Mouse (Mus musculus): ENCODE results near the gene Gm45837. TPM values are rescaled to one million over a fixed set of nuclear protein-coding genes. Genes with fewer than 3 reads are reported as not detected.

Gm45837 gene
- polyA plus RNA-seq, 1 experiment from 2014 or later: 10.3 TPM

- Histone ChIP-seq H3K27ac (no peak overlapping the region), H3K36me3 (no peaks in the 10 kb centered on the region), H3K9ac (no peak overlapping the region), H3K4me1 (peaks cover 6% of the 10 kb centered on the region; the same call in 1 of the 2 replicates), H3K9me3 (no peaks in the 10 kb centered on the region), H3K4me3 (no peak overlapping the region), H3K4me2 (no peak overlapping the region), H3K27me3 (no peaks in the 10 kb centered on the region)
- ATAC-seq (ENCODE audit: borderline replicate concordance, extremely low read depth, low FRiP score, low TSS enrichment): no peak
- WGBS: 68% methylated on average over 5 of the region's 5 CpGs
Observed at GRCm38 (mm10) chr7:101487102-101487501, 76.4 kb downstream of the Gm45837 start.

DNA sequence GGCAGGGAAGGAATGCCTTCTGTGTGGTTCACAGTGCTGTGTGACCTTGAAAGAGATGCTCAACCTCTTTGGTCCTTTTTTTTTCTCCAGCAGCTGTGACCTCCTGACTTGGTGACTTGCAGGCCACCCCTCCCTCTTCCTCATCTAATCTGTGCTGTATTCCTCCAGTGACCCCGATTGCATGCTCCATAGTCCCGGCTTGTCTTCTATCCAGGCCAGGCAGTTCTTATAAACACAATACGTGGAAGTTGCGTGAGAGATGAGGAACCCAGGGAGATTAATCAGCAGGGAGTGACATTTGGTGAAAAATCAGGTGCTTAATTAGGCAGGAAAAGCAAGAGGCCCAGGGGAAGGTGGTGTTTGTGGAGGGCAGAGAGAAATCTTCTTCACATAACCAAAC is 80.3 kb downstream of the Gm45837 start:
- H3K9ac ChIP-seq: no peak overlapping the region
- ATAC-seq (ENCODE audit: borderline replicate concordance, extremely low read depth, low FRiP score, low TSS enrichment): no peak
- no peaks in the 10 kb centered on the region for H3K36me3 ChIP-seq
- WGBS: 23% methylated on average over 4 of the region's 4 CpGs
- H3K27me3 ChIP-seq: no peaks in the 10 kb centered on the region
- H3K4me3 ChIP-seq: no peak overlapping the region
- H3K9me3 ChIP-seq: no peaks in the 10 kb centered on the region
- H3K4me1 ChIP-seq: no peaks in the 10 kb centered on the region
- H3K4me2 ChIP-seq: no peak overlapping the region
- H3K27ac ChIP-seq: no peak overlapping the region

DNA sequence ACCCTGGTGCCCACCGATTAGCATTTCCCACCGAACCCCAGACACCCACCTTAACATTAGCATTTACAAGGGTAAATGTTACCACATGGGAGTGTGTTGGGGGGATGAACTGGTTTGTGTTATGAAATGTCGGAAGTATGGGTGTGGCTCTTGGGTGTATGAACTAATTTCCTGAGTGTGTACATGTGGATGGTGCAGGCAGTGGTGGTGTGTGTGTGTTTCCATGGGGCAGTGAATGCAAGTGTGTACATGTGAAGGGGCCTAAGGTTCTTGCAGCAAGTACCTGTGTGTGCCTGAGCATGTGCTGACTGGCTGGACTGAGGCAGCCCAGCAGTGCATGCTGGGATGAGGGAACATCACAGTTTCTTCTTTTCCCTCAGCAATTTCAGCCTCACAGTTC is 87.7 kb downstream of the Gm45837 start:
- H3K27ac ChIP-seq: no peak overlapping the region
- H3K4me2 ChIP-seq: no peak overlapping the region
- no peaks in the 10 kb centered on the region for H3K36me3 ChIP-seq
- H3K9me3 ChIP-seq: no peaks in the 10 kb centered on the region
- H3K4me3 ChIP-seq: no peak overlapping the region
- ATAC-seq (ENCODE audit: borderline replicate concordance, extremely low read depth, low FRiP score, low TSS enrichment): no peak
- no peaks in the 10 kb centered on the region for H3K4me1 ChIP-seq
- H3K27me3 ChIP-seq: peaks cover 11% of the 10 kb centered on the region
- no peak overlapping the region for H3K9ac ChIP-seq
- 73% methylated on average over 3 of the region's 3 CpGs for WGBS

GRCm38 (mm10) chr7:101499251-101499650 is 88.6 kb downstream of the Gm45837 start:
- Histone ChIP-seq H3K36me3 (no peaks in the 10 kb centered on the region), H3K9ac (no peak overlapping the region), H3K4me2 (no peak overlapping the region), H3K27ac (no peak overlapping the region), H3K4me1 (0 out of 2 replicates have a peak, but pooled peaks cover 6% of the 10 kb centered on the region), H3K9me3 (no peaks in the 10 kb centered on the region), H3K4me3 (no peak overlapping the region), H3K27me3 (peaks cover 19% of the 10 kb centered on the region)
- 35% methylated on average over 10 of the region's 10 CpGs for WGBS
- no peak for ATAC-seq (ENCODE audit: borderline replicate concordance, extremely low read depth, low FRiP score, low TSS enrichment)

- Histone ChIP-seq H3K4me1 (peaks cover 10% of the 10 kb centered on the region; the same call in 1 of the 2 replicates), H3K4me2 (no peak overlapping the region), H3K27me3 (peaks cover 24% of the 10 kb centered on the region), H3K9ac (no peak overlapping the region), H3K4me3 (no peak overlapping the region), H3K27ac (no peak overlapping the region), H3K36me3 (no peaks in the 10 kb centered on the region), H3K9me3 (no peaks in the 10 kb centered on the region)
- 70% methylated on average over 9 of the region's 9 CpGs for WGBS
- no peak for ATAC-seq (ENCODE audit: borderline replicate concordance, extremely low read depth, low FRiP score, low TSS enrichment)
Observed at GRCm38 (mm10) chr7:101499701-101500100, 89.0 kb downstream of the Gm45837 start.

- Histone ChIP-seq H3K27me3 (peaks cover 27% of the 10 kb centered on the region), H3K27ac (no peak overlapping the region), H3K4me1 (peaks cover 12% of the 10 kb centered on the region; the same call in 1 of the 2 replicates), H3K4me3 (no peak overlapping the region), H3K36me3 (no peaks in the 10 kb centered on the region), H3K9me3 (no peaks in the 10 kb centered on the region), H3K4me2 (no peak overlapping the region), H3K9ac (no peak overlapping the region)
- WGBS: 81% methylated on average over 6 of the region's 6 CpGs
- ATAC-seq (ENCODE audit: borderline replicate concordance, extremely low read depth, low FRiP score, low TSS enrichment): no peak
Observed at GRCm38 (mm10) chr7:101501236-101501635, 90.5 kb downstream of the Gm45837 start.

DNA sequence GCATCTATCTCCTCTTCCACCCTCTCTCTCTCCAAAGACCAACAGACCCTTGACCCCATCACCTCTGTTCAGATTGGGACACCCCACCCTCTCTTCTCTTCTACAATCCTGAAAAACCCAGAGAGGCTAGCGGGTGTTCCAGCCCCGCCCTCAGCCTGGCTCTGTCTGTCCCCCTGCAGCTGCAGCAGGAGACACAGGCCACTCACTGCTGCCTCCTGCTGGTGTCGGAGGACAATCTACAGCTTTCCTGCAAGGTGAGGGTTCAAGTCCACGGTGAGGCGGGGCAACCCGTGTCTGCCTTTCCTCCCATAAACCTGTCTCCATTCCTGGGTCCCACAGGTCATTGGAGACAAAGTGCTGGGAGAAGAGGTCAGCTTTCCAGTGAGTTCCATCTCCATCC is 91.0 kb downstream of the Gm45837 start:
- WGBS: 63% methylated on average over 6 of the region's 6 CpGs
- Histone ChIP-seq H3K9me3 (no peaks in the 10 kb centered on the region), H3K27me3 (peaks cover 27% of the 10 kb centered on the region), H3K9ac (no peak overlapping the region), H3K4me1 (peaks cover 12% of the 10 kb centered on the region; the same call in 1 of the 2 replicates), H3K27ac (no peak overlapping the region), H3K4me3 (no peak overlapping the region), H3K36me3 (no peaks in the 10 kb centered on the region), H3K4me2 (no peak overlapping the region)
- no peak for ATAC-seq (ENCODE audit: borderline replicate concordance, extremely low read depth, low FRiP score, low TSS enrichment)

GRCm38 (mm10) chr7:101503351-101503750 is 92.7 kb downstream of the Gm45837 start:
- ATAC-seq (ENCODE audit: borderline replicate concordance, extremely low read depth, low FRiP score, low TSS enrichment): no peak
- WGBS: 12% methylated on average over 8 of the region's 8 CpGs
- Histone ChIP-seq H3K27me3 (peaks cover 20% of the 10 kb centered on the region), H3K9me3 (no peaks in the 10 kb centered on the region), H3K9ac (no peak overlapping the region), H3K36me3 (no peaks in the 10 kb centered on the region), H3K4me2 (no peak overlapping the region), H3K4me1 (peaks cover 12% of the 10 kb centered on the region; the same call in 1 of the 2 replicates), H3K27ac (no peak overlapping the region), H3K4me3 (no peak overlapping the region)

DNA sequence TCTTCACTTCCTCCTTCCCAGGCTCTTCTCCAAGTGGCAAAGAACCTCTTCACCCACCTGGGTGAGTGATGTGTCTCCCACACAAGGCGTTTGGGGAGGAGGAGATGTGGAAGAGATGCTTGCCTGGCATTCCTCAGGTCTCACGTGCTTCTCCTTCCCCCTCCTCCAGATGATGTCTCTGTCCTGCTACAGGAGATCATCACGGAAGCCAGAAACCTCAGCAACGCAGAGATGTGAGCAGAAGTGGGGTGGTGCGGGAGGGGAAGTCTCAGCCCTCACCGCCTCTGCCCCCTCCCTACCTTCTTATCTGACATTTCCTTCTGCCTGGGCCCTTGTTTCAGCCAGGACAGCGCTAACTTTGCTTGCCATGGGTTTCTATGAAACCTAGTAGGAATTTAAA is 93.1 kb downstream of the Gm45837 start:
- H3K9ac ChIP-seq: no peak overlapping the region
- no peak overlapping the region for H3K27ac ChIP-seq
- no peak overlapping the region for H3K4me2 ChIP-seq
- no peak for ATAC-seq (ENCODE audit: borderline replicate concordance, extremely low read depth, low FRiP score, low TSS enrichment)
- peaks cover 20% of the 10 kb centered on the region for H3K27me3 ChIP-seq
- WGBS: 31% methylated on average over 7 of the region's 7 CpGs
- H3K9me3 ChIP-seq: no peaks in the 10 kb centered on the region
- H3K36me3 ChIP-seq: no peaks in the 10 kb centered on the region
- H3K4me3 ChIP-seq: no peak overlapping the region
- peaks cover 12% of the 10 kb centered on the region; the same call in 1 of the 2 replicates for H3K4me1 ChIP-seq

- Histone ChIP-seq H3K27me3 (peaks cover 20% of the 10 kb centered on the region), H3K27ac (no peak overlapping the region), H3K4me1 (peaks cover 12% of the 10 kb centered on the region; the same call in 1 of the 2 replicates), H3K4me2 (peak overlapping the region; percentile 53), H3K9me3 (no peaks in the 10 kb centered on the region), H3K36me3 (no peaks in the 10 kb centered on the region), H3K9ac (no peak overlapping the region), H3K4me3 (peak overlapping the region; percentile 22)
- no peak for ATAC-seq (ENCODE audit: borderline replicate concordance, extremely low read depth, low FRiP score, low TSS enrichment)
- 11% methylated on average over 24 of the region's 24 CpGs for WGBS
Observed at GRCm38 (mm10) chr7:101504507-101504906, 93.8 kb downstream of the Gm45837 start.

GRCm38 (mm10) chr7:101509212-101509611 is 98.5 kb downstream of the Gm45837 start:
- H3K36me3 ChIP-seq: no peaks in the 10 kb centered on the region
- H3K4me2 ChIP-seq: no peak overlapping the region
- no peak overlapping the region for H3K4me3 ChIP-seq
- H3K9me3 ChIP-seq: no peaks in the 10 kb centered on the region
- H3K9ac ChIP-seq: no peak overlapping the region
- peaks cover 8% of the 10 kb centered on the region; the same call in 1 of the 2 replicates for H3K27me3 ChIP-seq
- no peak overlapping the region for H3K27ac ChIP-seq
- 44% methylated on average over 2 of the region's 2 CpGs for WGBS
- no peak for ATAC-seq (ENCODE audit: borderline replicate concordance, extremely low read depth, low FRiP score, low TSS enrichment)
- H3K4me1 ChIP-seq: peaks cover 7% of the 10 kb centered on the region; the same call in 1 of the 2 replicates

DNA sequence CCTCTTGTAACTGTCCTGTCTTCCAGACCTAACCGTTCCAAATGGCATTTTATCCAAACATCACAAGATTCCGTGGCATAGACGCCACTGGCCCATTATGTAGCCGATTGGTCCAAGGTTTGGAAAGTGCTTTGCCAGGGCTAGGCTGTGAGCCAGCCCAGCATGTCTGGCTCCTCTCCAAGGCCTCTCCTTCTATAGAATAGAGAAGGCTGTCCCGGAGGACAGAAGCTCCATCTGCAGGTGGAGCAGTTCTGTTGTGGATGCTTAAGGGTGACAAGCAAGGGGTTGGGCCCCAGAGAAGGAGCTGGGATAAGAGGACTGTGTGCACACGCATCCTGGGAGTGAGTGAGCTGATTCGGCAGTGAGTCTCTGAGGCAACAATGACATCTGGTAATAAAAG is 103.0 kb downstream of the Gm45837 start:
- no peak for ATAC-seq (ENCODE audit: borderline replicate concordance, extremely low read depth, low FRiP score, low TSS enrichment)
- no peak overlapping the region for H3K4me2 ChIP-seq
- H3K36me3 ChIP-seq: no peaks in the 10 kb centered on the region
- no peaks in the 10 kb centered on the region for H3K27me3 ChIP-seq
- WGBS: 58% methylated on average over 7 of the region's 7 CpGs
- no peak overlapping the region for H3K27ac ChIP-seq
- no peak overlapping the region for H3K4me3 ChIP-seq
- no peaks in the 10 kb centered on the region for H3K4me1 ChIP-seq
- no peak overlapping the region for H3K9ac ChIP-seq
- H3K9me3 ChIP-seq: no peaks in the 10 kb centered on the region

DNA sequence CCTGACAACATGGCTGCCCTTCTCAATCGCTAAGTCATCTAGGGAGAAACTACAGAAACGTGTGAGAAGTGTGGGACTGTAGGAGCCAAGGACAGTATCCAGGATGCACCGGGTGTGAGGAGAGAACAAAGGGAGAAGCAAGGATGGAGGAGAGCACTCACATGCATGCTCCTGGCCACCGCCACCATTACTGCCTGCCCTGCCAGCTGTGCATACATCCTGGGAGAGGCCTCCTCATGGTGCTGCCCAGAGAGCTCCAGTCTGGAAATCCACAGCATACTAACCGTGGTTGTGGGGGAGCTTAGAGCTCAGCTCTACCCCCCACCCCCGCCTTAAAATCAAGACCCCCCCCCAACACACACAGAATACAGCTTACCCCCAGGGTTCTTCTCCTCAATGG is 104.1 kb downstream of the Gm45837 start:
- Histone ChIP-seq H3K36me3 (no peaks in the 10 kb centered on the region), H3K4me3 (no peak overlapping the region), H3K27ac (no peak overlapping the region), H3K4me1 (no peaks in the 10 kb centered on the region), H3K4me2 (no peak overlapping the region), H3K27me3 (no peaks in the 10 kb centered on the region), H3K9ac (no peak overlapping the region), H3K9me3 (no peaks in the 10 kb centered on the region)
- 65% methylated on average over 6 of the region's 6 CpGs for WGBS
- ATAC-seq (ENCODE audit: borderline replicate concordance, extremely low read depth, low FRiP score, low TSS enrichment): no peak
